Mouse (Mus musculus): ENCODE results near the gene S100pbp. TPM values are rescaled to one million over a fixed set of nuclear protein-coding genes. Genes with fewer than 3 reads are reported as not detected.
A peak's percentile ranks its signal among the peaks of the same experiment; 100 is the strongest.

S100pbp gene
- polyA plus RNA-seq, 1 experiment from 2014 or later = 14.5 TPM

DNA sequence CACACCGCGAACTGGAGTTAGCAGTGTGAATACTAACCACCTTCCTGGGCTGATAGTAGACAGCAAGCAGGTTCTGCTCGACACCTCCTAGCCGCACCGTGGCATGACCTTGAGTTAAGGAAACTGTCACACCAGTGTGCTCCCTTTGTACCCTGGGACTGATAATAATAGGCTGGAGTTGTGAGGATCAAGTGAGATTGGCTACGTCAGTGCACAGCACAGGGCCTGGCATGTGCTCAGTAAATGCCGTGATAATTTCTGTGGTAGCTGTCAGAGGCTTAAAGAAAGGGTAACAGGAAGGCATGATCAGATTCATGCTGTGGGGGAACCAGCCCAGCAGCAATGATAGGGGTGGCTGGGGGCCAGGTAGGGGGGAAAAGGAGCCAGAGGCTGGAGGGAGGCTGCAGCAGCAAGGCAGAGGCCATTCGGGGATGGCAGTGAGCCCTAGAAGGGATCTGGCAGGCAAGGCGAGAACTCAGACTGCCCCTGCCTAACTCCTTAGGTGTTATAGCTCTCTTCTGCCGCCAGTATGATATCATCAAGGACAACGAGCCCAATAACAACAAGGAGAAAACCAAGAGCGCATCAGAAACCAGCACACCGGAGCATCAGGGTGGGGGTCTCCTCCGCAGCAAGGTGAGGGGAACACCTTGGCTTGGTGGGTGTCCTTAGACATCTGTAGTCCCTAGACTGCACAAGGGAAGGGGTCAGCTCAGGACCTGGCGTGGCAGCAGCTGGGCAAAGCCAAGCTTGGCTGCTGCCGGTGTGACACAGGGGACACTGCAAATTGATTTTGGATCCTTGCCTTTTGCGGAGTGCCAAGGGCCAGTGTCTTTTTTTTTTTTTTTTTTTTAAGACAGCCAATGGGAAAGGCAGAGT is 47.7 kb downstream of the S100pbp start:
- TF ChIP-seq CTCF (IDR thresholded peaks at IDR 0.05; ENCODE audit: low read depth) = no peak
- H3K4me1 ChIP-seq (replicated peaks; ENCODE audit: insufficient read depth, low read length) = 0 out of 2 replicates have a peak, but pooled peaks cover 4% of the 10 kb centered on the region
- no peak overlapping the region for H3K4me3 ChIP-seq (replicated peaks; ENCODE audit: low read depth, low read length)
- WGBS = 74% methylated on average over 17 of the region's 17 CpGs
- H3K27me3 ChIP-seq (ENCODE audit: insufficient read depth, low read length) = peaks cover 4% of the 10 kb centered on the region; the same call in 1 of the 2 replicates
- no peak overlapping the region for H3K4me2 ChIP-seq (ENCODE audit: low read length)
- DNase-seq (ENCODE audit: low spot score) (no peak), ATAC-seq (replicated peaks; ENCODE audit: low FRiP score, low read depth) (no peak)
- H3K9ac ChIP-seq (ENCODE audit: low read depth, low read length) = no peak overlapping the region
- H3K36me3 ChIP-seq (ENCODE audit: insufficient read depth, low read length) = no peaks in the 10 kb centered on the region
- no peaks in the 10 kb centered on the region for H3K9me3 ChIP-seq (replicated peaks; ENCODE audit: low read length)
- no peak overlapping the region for H3K27ac ChIP-seq

DNA sequence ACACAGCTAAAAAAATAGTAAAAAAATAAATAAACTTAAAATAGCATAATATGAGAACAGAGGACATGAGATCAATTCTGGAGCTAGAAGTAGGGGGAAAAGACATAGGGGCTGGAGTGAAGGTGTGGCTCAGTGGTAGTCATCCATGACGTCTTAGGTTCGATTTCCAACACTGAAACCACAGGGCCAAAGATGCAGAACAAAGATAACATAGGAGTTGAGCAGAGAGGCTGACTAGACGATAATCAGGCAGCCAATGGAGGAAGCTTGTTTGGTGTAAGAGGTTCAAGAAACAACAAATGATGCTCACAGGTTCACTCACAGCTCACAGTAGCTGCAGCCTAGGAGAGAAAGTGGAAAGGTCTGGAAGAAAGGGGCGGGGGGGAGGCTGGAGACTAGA is 48.7 kb downstream of the S100pbp start:
- no peaks in the 10 kb centered on the region for H3K36me3 ChIP-seq (ENCODE audit: insufficient read depth, low read length)
- 0 out of 2 replicates have a peak, but pooled peaks cover 9% of the 10 kb centered on the region for H3K4me1 ChIP-seq (replicated peaks; ENCODE audit: insufficient read depth, low read length)
- WGBS = 57% methylated on average over 4 of the region's 4 CpGs
- H3K27me3 ChIP-seq (ENCODE audit: insufficient read depth, low read length) = peaks cover 8% of the 10 kb centered on the region; the same call in 1 of the 2 replicates
- TF ChIP-seq CTCF (IDR thresholded peaks at IDR 0.05; ENCODE audit: low read depth) = no peak
- H3K4me2 ChIP-seq (ENCODE audit: low read length) = no peak overlapping the region
- no peak overlapping the region for H3K9ac ChIP-seq (ENCODE audit: low read depth, low read length)
- no peaks in the 10 kb centered on the region for H3K9me3 ChIP-seq (replicated peaks; ENCODE audit: low read length)
- H3K4me3 ChIP-seq (replicated peaks; ENCODE audit: low read depth, low read length) = no peak overlapping the region
- DNase-seq (ENCODE audit: low spot score) (no peak), ATAC-seq (replicated peaks; ENCODE audit: low FRiP score, low read depth) (no peak)
- no peak overlapping the region for H3K27ac ChIP-seq

DNA sequence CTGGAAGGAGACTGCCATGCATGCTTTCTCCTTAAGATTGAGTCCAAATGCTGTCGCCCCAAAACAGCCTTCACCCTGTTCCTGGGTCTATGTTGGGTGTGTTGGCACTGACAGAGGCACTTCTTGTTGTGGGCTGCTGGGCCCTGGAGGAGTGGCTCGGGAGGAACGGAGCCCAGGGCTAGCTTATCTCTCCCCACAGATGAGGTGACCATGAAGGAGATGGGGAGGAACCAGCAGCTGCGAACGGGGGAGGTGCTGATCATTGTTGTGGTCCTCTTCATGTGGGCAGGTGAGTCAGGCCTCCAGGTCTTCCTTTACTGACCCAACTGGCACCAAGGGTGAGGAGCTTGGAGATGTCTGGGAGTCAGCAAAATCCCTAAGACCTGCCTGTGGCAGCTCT is 49.9 kb downstream of the S100pbp start:
- Histone ChIP-seq H3K4me2 (ENCODE audit: low read length) (no peak overlapping the region), H3K27me3 (ENCODE audit: insufficient read depth, low read length) (peaks cover 9% of the 10 kb centered on the region; the same call in 1 of the 2 replicates), H3K4me1 (replicated peaks; ENCODE audit: insufficient read depth, low read length) (0 out of 2 replicates have a peak, but pooled peaks cover 9% of the 10 kb centered on the region), H3K27ac (no peak overlapping the region), H3K9me3 (replicated peaks; ENCODE audit: low read length) (no peaks in the 10 kb centered on the region), H3K36me3 (ENCODE audit: insufficient read depth, low read length) (no peaks in the 10 kb centered on the region), H3K9ac (ENCODE audit: low read depth, low read length) (no peak overlapping the region), H3K4me3 (replicated peaks; ENCODE audit: low read depth, low read length) (no peak overlapping the region)
- ATAC-seq (replicated peaks; ENCODE audit: low FRiP score, low read depth) (no peak), DNase-seq (ENCODE audit: low spot score) (no peak)
- 72% methylated on average over 5 of the region's 5 CpGs for WGBS
- TF ChIP-seq CTCF (IDR thresholded peaks at IDR 0.05; ENCODE audit: low read depth) = no peak

DNA sequence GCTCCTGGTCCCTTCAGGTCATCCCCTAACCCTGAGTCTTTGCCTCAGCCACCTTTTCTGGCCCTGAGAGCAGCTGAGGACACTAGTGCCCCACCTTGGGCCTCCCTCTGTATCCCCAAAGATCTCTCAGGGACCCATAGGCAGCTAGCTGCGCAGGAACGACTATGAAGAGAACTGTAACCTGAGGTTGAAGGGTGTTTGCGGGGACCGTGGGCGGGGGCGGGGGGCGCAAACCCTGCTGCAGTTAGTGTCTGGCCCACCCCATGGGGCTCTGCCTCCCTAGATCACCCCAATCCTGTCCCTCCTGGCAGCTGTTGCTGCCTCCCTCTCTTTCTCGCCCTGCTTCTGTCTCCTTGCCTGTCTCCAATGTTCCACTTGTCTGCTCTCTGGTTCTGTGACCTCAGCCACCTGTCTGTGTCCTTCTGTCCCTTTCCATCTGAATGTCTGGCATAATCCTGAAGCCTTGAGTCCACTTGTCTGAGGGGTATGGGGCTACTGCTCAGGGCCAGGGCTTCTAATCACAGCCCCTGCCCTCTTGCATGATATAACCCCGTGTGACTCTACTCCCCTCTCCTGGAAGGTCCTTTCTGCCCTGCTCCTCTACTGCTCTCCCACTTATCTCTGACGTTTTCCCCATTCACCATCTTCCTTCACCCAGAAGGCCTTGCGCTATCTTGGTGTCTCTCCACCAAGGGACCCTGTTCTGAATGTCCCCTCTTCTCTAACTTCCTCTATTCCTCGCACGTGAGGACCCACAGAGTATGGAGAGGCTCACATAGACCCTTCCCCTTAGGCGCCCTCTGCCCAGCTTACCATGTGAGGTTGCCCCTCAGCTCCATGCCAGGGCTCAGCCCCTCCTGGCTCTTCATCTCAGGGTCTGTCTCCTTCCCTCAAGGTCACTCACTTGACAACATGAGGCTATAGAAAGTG is 51.9 kb downstream of the S100pbp start:
- H3K36me3 ChIP-seq (ENCODE audit: insufficient read depth, low read length) = no peaks in the 10 kb centered on the region
- TF ChIP-seq CTCF (IDR thresholded peaks at IDR 0.05; ENCODE audit: low read depth) = no peak
- peak overlapping the region; percentile 53 for H3K4me3 ChIP-seq (replicated peaks; ENCODE audit: low read depth, low read length)
- H3K4me1 ChIP-seq (replicated peaks; ENCODE audit: insufficient read depth, low read length) = 0 out of 2 replicates have a peak, but pooled peaks cover 9% of the 10 kb centered on the region
- DNase-seq (ENCODE audit: low spot score) (no peak), ATAC-seq (replicated peaks; ENCODE audit: low FRiP score, low read depth) (no peak)
- H3K27ac ChIP-seq = no peak overlapping the region
- peaks cover 9% of the 10 kb centered on the region; the same call in 1 of the 2 replicates for H3K27me3 ChIP-seq (ENCODE audit: insufficient read depth, low read length)
- H3K9me3 ChIP-seq (replicated peaks; ENCODE audit: low read length) = no peaks in the 10 kb centered on the region
- WGBS = 66% methylated on average over 14 of the region's 14 CpGs
- H3K4me2 ChIP-seq (ENCODE audit: low read length) = peak overlapping the region; percentile 99
- H3K9ac ChIP-seq (ENCODE audit: low read depth, low read length) = peak overlapping the region; percentile 71

DNA sequence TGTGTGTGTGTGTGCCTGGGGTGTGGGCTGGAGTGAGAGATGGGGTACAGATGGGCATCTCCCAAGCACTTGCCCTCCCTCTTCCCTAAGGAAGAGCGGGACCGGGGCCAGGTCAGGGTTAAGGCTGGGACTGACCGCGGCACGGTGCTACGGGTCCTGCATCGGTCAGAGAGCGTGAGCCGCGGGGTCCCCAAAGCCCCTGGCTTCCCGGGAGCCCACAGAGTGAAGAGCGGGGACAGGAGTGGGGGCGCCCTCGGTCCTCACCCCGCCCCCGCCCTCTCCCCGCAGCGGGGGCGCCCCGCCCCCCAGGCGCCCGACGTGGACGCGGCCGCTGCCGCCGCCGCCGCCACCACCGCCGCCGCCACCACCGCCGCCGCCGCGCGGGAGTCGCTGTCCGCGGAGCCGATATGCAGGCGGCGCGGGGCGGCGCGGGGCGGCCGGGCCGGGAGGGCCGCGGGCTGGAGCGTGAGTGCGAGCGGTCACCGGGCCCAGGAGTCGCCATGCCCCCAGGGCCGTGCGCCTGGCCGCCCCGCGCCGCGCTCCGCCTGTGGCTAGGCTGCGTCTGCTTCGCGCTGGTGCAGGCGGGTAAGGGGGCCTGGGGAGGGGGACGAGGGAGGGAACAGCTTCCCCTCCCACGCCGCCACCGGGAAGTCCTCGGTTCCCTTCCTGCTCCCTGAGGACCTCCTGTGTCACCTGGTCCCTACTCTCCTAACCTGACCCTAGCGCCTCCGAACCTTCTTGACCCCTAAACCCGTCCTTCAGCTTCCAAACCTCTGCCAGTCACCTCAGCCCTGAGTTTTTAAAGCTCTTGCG is 52.7 kb downstream of the S100pbp start, which contains the start of gene Fndc5:
Gene Fndc5, plus strand, starts transcription at position 421 of the 813 bp plus-strand sequence.
- ATAC-seq (replicated peaks; ENCODE audit: low FRiP score, low read depth) = peak; percentile 25; the same call in 1 of the 2 replicates

More for the DNA sequence above, 52.7 kb downstream of the S100pbp start, which contains the start of gene Fndc5:
- 0 out of 2 replicates have a peak, but pooled peaks cover 9% of the 10 kb centered on the region for H3K4me1 ChIP-seq (replicated peaks; ENCODE audit: insufficient read depth, low read length)
- H3K9ac ChIP-seq (ENCODE audit: low read depth, low read length) = peak within 1 kb of the TSS; percentile 71
- DNase-seq (ENCODE audit: low spot score) = no peak
- TF ChIP-seq CTCF (IDR thresholded peaks at IDR 0.05; ENCODE audit: low read depth) = no peak
- no peaks in the 10 kb centered on the region for H3K9me3 ChIP-seq (replicated peaks; ENCODE audit: low read length)
- no peaks in the 10 kb centered on the region for H3K36me3 ChIP-seq (ENCODE audit: insufficient read depth, low read length)
- no peak within 1 kb of the TSS for H3K27ac ChIP-seq
- peak within 1 kb of the TSS; percentile 53 for H3K4me3 ChIP-seq (replicated peaks; ENCODE audit: low read depth, low read length)
- WGBS = 3% methylated on average over 24 of the region's 80 CpGs
- peaks cover 9% of the 10 kb centered on the region; the same call in 1 of the 2 replicates for H3K27me3 ChIP-seq (ENCODE audit: insufficient read depth, low read length)
- H3K4me2 ChIP-seq (ENCODE audit: low read length) = peak within 1 kb of the TSS; percentile 99

All from kidney, postnatal 0 days (tissue).